Mouse (Mus musculus): ENCODE data around the gene Ptpn9.

Ptpn9 gene

DNA sequence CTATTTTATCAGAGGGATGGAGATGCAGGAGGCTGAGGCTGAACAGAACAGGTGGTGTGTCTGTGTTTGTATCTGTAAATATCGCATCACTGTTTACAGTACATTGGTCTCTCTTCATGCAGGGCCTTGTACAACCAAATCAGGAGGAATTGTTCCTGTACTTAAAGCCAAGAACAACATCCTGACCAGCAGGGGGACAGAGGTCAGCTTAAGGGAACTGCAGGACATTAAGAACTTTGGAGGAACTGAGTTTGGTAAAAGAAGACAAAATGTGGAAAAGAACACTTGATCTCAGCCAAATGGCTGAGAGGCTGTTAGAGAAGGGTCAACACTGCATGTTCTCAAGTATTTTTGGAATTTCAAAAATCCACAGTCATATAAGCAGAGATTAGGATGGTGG lies 20.0 kb downstream of the Ptpn9 start:
- DNase-seq (ENCODE audit: low read depth, low spot score): no peak

- DNase-seq (ENCODE audit: low read depth, low spot score): no peak
These were observed 22.9 kb downstream of the Ptpn9 start for GRCm38 (mm10) chr9:57017631-57018030.

DNA sequence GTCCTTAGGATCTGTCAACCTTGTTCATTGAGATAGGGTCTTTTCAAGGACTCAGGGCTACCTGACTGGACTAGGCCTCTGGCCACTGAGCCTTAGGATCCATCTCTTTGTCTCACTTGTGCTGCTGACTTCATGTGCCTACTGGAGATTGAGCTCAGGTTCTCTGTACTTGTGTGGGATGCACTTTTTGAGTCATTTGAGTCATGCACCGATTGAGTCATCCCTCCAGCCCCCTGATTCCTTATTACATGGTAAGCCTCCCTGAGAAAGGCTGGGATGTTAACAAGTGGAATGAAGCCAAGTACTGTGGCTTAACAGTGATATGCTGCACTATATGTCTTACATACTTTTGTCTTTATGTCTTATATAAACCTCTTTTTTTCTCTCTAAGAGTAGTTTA lies 37.0 kb downstream of the Ptpn9 start:
- DNase-seq (ENCODE audit: low read depth, low spot score): no peak

DNA sequence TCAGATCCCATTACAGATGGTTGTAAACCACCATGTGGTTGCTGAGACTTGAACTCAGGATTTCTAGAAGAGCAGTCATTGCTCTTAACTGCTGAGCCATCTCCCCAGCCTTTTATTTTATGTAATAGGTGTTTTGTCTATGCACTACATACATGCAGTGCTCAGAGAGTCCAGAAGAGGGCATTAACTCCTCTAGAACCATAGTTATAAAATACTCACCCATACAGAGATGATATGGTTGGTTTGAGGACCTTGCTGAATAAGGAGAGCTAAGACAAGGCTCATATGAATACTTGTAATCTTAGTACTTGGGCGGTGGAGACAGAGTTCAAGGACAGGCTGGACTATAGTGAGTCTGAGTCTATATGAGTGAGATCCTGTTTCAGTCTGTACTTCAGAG lies 61.5 kb downstream of the Ptpn9 start:
- peak; percentile 84 for DNase-seq (ENCODE audit: low read depth, low spot score)

DNA sequence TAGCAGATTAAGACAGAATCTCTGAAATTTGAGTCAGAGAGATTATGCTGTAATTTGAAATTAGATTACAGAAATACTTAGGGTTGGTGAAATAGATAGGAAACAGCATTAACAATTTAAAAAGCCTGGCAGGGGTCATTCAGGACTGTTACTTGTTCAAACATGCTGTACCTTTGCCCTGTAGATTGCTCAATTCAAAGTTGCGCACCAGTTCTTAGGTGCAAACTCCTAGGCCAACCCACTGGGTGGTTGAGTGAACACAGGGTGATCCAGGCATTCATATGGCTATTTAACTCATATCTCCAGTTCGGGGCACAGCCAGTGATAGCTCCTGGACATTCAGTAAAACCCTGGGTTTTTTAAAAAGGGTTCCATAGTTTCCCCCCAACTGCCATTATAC lies 69.4 kb downstream of the Ptpn9 start:
- DNase-seq (ENCODE audit: low read depth, low spot score): no peak

DNA sequence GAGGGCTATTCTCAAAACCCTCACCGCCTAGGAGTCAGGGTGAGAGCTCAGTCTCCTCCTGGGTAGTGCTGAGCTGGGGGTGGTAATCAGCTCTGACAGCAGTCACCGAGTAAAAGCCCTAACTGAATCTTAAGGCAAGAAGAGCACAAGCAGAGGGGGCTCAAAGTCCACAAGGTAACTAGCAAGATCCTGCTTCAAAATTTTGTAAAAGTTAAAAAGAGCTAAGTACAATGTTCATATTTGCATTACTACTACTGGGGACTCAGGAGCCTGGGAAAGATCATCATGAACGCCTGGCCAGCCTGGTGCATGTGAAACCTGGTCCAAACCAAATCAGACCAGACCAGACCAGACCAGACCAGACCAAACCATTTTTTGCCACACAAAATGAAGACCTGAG lies 73.5 kb downstream of the Ptpn9 start:
- DNase-seq (ENCODE audit: low read depth, low spot score): no peak

- DNase-seq (ENCODE audit: low read depth, low spot score): no peak
These were observed 75.5 kb downstream of the Ptpn9 start for GRCm38 (mm10) chr9:57070262-57070661.

GRCm38 (mm10) chr9:57070800-57071545 lies 76.2 kb downstream of the Ptpn9 start:
- no peak for DNase-seq (ENCODE audit: low read depth, low spot score)

- DNase-seq (ENCODE audit: low read depth, low spot score): peak; percentile 86
These were observed 77.2 kb downstream of the Ptpn9 start, which contains the start of gene Sin3a for GRCm38 (mm10) chr9:57071801-57072351. TSS of gene Sin3a (plus strand) at chr9:57072040.

GRCm38 (mm10) chr9:57072526-57072988 lies 77.8 kb downstream of the Ptpn9 start:
- no peak for DNase-seq (ENCODE audit: low read depth, low spot score)

DNA sequence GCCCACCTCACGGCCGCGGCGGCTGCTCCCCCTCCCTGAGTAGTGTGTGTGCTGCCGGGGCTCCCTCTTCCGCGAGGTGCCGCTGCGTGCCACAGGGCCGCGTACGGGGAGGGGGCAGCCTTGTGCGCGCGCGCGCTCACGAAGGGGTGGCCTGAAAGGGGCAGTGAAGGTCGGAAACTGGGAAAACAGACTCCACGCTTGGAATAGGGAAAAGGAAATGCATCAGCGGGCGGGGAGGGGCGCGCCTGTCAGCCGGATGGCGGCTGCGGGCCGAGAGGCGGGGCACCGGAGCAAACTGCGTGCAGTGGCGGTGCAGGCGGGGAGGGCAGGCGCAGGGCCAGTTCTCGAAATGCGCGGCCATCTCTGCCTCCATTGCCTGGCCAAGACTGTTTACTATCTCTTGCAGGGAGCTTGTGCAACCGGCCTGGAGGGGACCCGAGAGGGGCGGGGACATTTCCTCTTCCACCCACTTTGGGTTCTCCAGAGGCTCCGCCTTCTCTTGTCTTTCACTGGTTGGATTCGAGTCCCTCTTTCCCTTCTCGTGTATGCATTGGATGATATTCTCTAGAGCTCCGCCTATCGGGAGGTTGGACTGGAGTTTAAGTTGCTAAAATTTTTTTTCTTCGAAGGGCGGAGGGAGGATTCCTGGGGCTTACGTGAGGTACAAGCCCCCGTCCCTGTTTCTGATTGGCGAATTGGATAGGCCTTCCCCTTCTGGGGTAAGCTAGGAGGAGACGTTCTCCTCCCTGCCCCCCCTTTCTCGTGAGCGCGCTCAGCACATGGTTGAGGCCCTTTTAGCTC lies 78.5 kb downstream of the Ptpn9 start:
- DNase-seq (ENCODE audit: low read depth, low spot score): peak; percentile 98

- DNase-seq (ENCODE audit: low read depth, low spot score): no peak
These were observed 79.0 kb downstream of the Ptpn9 start for GRCm38 (mm10) chr9:57073790-57074094.

- peak; percentile 55 for DNase-seq (ENCODE audit: low read depth, low spot score)
These were observed 79.6 kb downstream of the Ptpn9 start for GRCm38 (mm10) chr9:57074171-57074821.

DNA sequence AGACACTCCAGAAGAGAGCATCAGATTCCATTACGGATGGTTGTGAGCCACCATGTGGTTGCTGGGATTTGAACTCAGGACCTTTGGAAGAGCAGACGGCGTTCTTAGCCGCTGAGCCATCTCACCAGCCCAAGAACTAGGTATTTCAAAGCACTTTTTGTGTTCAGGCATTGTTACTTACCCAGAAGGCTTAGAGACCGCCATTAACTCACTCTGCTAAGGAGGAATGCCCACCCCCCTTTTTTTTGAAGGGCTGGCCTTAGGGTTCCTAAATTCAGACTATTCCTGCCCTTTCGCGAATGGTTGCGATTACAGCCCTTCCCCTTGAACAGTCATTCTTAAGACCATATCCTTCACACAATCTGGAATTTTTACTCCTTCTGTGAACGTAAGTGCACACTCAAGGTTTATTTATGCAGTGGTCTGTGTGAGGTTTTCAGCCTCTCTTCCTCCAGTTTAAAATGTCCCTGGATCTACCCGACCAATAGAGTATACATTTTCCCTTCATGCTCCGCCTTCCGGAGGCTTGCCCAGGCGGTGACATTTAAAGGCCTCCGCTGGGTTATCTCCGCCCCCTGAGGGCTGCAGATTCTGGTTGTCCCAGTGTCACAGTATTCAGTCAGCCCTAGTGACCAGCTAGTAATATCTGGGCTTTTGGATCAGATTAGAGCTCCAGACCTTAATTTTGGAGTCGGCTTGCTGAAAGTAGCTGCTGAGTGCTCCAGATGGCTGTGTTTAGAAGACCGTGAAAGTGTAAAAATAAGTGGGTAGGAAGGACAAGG lies 80.3 kb downstream of the Ptpn9 start:
- peak; percentile 86 for DNase-seq (ENCODE audit: low read depth, low spot score)

GRCm38 (mm10) chr9:57075681-57076381 lies 81.1 kb downstream of the Ptpn9 start:
- peak; percentile 98 for DNase-seq (ENCODE audit: low read depth, low spot score)

DNA sequence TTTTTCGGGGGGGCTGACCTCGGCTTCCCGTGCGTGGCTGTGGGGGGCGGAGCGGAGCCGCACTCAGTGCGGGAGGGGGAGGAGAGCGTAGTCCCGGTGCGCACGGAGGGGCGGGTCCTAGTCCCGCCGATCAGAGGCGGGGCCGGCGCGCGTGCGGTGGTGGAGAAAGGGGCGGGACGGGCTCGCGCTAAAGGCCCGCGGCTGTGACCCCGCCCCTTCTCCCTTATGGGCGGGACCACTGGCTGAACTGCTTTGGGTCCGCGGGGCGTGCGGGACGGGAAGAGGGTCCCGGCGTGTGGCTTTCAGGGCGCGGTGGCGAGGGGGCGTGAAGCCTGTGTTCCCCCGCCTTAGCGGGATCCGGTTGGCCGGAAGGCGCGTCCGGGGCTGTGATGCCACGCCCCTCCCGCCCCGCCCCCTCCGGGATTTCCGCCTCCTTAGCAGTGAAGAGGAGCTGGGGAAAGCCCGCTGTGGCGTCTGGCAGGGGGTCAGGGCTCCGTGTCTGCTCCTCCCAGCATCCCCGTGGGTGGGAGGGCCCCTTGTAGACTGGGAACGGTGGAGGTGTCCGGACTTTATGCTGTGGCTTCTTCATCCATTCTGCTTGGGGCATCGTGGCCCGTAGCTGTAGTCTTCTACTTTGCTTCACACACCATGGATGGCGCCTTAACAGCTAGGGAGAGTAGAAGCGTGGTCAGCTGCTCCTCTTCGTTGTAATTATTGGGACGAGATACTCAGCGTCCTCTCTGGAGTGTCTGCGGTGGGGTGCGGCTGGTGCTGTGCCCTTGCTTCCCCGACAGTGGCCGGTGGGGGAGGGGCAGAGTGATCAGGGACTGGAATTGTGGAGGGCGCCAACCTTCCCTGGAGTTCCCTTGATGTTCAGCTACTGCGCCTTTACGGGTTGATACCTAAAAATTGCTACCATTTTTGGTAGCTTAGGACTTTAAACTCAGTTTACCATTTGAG lies 82.3 kb downstream of the Ptpn9 start:
- DNase-seq (ENCODE audit: low read depth, low spot score): peak; percentile 93

DNA sequence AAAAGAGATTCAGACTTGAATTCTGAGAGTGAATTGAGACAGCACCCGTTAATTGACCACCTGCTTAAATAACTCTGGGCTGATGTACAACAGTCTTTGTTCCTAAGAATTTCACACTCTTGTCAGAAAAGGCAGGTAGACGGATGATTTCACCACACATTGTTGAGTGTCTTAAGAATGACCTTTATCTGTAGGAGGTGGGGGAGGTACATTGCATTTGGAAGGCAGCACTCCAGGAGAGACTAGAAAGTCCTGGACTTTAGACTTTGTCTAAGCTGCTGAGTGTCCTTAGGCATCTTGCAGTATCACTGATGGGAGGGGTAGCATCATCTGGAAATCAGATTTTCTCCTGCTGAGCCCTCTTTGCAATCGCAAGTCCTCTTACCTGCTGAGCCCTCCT lies 87.5 kb downstream of the Ptpn9 start:
- DNase-seq (ENCODE audit: low read depth, low spot score): no peak
